Mouse (Mus musculus) ES-E14 (cell line): ENCODE measurements at regions not wholly inside any gene's neighbourhood (a gene's known extent, or its start where the extent isn't known, plus 50 kb on each side); places are given as distances from the start of the nearest gene placed in this dataset.

ENCODE experiments used
- DNase-seq: peaks from one replicate; pipeline ENCODE4 v3.0.0-alpha.2; 2013; ENCODE audit warnings: low read depth, low spot score
- H3K27ac ChIP-seq: 2 replicates; pipeline ENCODE4 v1.5.1; 2012; ENCODE audit warnings: low read depth, mild to moderate bottlenecking, low read length, moderate library complexity, mixed read lengths; ENCODE audit not compliant: poor library complexity, insufficient read depth, severe bottlenecking
- H3K36me3 ChIP-seq: 2 replicates; pipeline ENCODE4 v1.6.1; 2012; ENCODE audit warnings: mild to moderate bottlenecking, low read length, moderate library complexity, mixed read lengths; ENCODE audit not compliant: control insufficient read depth, poor library complexity, insufficient read depth, severe bottlenecking
- H3K4me1 ChIP-seq, 2 experiments: fragments of 150-350 bp in 1 of 2; sonication (generic) in 1 of 2; 2 replicates each; pipeline ENCODE4 v1.6.1; 2012; ENCODE audit warnings: low read length in 2 of 2, mild to moderate bottlenecking in 1 of 2, mixed read lengths in 1 of 2; ENCODE audit not compliant: control insufficient read depth in 2 of 2, insufficient read depth in 2 of 2, poor library complexity in 1 of 2
- H3K4me3 ChIP-seq, 2 experiments: fragments of 150-350 bp in 1 of 2; sonication (generic) in 1 of 2; 2 replicates each; pipeline ENCODE4 v1.5.1; 2012; ENCODE audit warnings: low read length in 2 of 2, low read depth in 1 of 2, mild to moderate bottlenecking in 1 of 2, mixed read lengths in 1 of 2; ENCODE audit not compliant: insufficient read depth in 1 of 2, poor library complexity in 1 of 2, severe bottlenecking in 1 of 2
- H3K9ac ChIP-seq: 2 replicates; pipeline ENCODE4 v1.6.1; 2012; ENCODE audit warnings: low read depth, mild to moderate bottlenecking, low read length, mixed read lengths; ENCODE audit not compliant: poor library complexity, insufficient read depth, severe bottlenecking
- H3K9me3 ChIP-seq: fragments of 150-350 bp; sonication (generic); 2 replicates; pipeline ENCODE4 v1.6.1; 2012; ENCODE audit warnings: low read depth, mild to moderate bottlenecking, low read length; ENCODE audit not compliant: control insufficient read depth, insufficient read depth
- CHD2 ChIP-seq: IDR thresholded peaks from 2 replicates; pipeline ENCODE4 v1.6.1; 2014; ENCODE audit warnings: mild to moderate bottlenecking, low read depth, low read length, inconsistent platforms
- HCFC1 ChIP-seq: IDR thresholded peaks from 2 replicates; pipeline ENCODE4 v1.6.1; 2012; ENCODE audit warnings: low read length, inconsistent platforms, borderline replicate concordance; ENCODE audit not compliant: insufficient read depth
- MAFK ChIP-seq: IDR thresholded peaks from 2 replicates; pipeline ENCODE4 v1.6.1; 2014; ENCODE audit warnings: mild to moderate bottlenecking, low read depth, low read length, inconsistent platforms; ENCODE audit not compliant: insufficient read depth
- ZC3H11A ChIP-seq: IDR thresholded peaks from 2 replicates; pipeline ENCODE4 v1.6.1; 2012; ENCODE audit warnings: low read depth, mild to moderate bottlenecking, inconsistent platforms, low read length, borderline replicate concordance
- ZNF384 ChIP-seq: IDR thresholded peaks from 2 replicates; pipeline ENCODE4 v1.6.1; 2012; ENCODE audit warnings: low read depth, low read length, inconsistent platforms
- in situ Hi-C, 2 experiments: fragments of 600-800 bp; cut with MboI; formaldehyde crosslinking; loops; one replicate each; pipeline ENCODE4 v1.15.1; 2025; ENCODE audit warnings: low sequenced_read_pairs in 2 of 2, inconsistent platforms in 1 of 2; ENCODE audit not compliant: unreplicated experiment in 2 of 2

- H3K4me3 ChIP-seq = no peak overlapping the region
- no peak overlapping the region for H3K27ac ChIP-seq
- no peaks in the 10 kb centered on the region for H3K9me3 ChIP-seq
- TF ChIP-seq CHD2 (no peak), MAFK (no peak), ZNF384 (no peak), ZC3H11A (no peak), HCFC1 (no peak)
- H3K9ac ChIP-seq = no peak overlapping the region
- in situ Hi-C loops = loop anchor here in 1 of 2 experiments (25.0 kb wide), 1 partner anchor 832 kb away; the partner anchor contains the start of gene Ebf3
- H3K4me1 ChIP-seq = no peaks in the 10 kb centered on the region
- H3K36me3 ChIP-seq = no peaks in the 10 kb centered on the region
- DNase-seq = no peak
Observed at GRCm38 (mm10) chr7:136480641-136481202, 413.7 kb upstream of the Mgmt start.

GRCm38 (mm10) chr7:136483237-136483636 is 411.2 kb upstream of the Mgmt start:
- no peak overlapping the region for H3K27ac ChIP-seq
- no peak for DNase-seq
- H3K36me3 ChIP-seq = no peaks in the 10 kb centered on the region
- in situ Hi-C loops = loop anchor here in 1 of 2 experiments (25.0 kb wide), 1 partner anchor 829 kb away; the partner anchor contains the start of gene Ebf3
- no peak for TF ChIP-seq ZC3H11A
- TF ChIP-seq CHD2 = no peak
- no peak for TF ChIP-seq MAFK
- no peak for TF ChIP-seq HCFC1
- TF ChIP-seq ZNF384 = no peak
- no peak overlapping the region for H3K4me3 ChIP-seq
- H3K9ac ChIP-seq = no peak overlapping the region
- no peaks in the 10 kb centered on the region for H3K9me3 ChIP-seq
- H3K4me1 ChIP-seq = no peaks in the 10 kb centered on the region

- H3K9ac ChIP-seq = no peak overlapping the region
- H3K4me3 ChIP-seq = no peak overlapping the region
- in situ Hi-C loops = loop anchor here in 1 of 2 experiments (25.0 kb wide), 1 partner anchor 825 kb away; the partner anchor contains the start of gene Ebf3
- H3K4me1 ChIP-seq = no peaks in the 10 kb centered on the region
- TF ChIP-seq MAFK = no peak
- TF ChIP-seq CHD2 = no peak
- no peak for TF ChIP-seq HCFC1
- no peak for TF ChIP-seq ZNF384
- no peak for TF ChIP-seq ZC3H11A
- no peak for DNase-seq
- H3K9me3 ChIP-seq = no peaks in the 10 kb centered on the region
- no peaks in the 10 kb centered on the region for H3K36me3 ChIP-seq
- H3K27ac ChIP-seq = no peak overlapping the region
Observed at GRCm38 (mm10) chr7:136487556-136487955, 406.9 kb upstream of the Mgmt start.

GRCm38 (mm10) chr7:136494862-136495261 is 399.6 kb upstream of the Mgmt start:
- Histone ChIP-seq H3K4me3 (no peak overlapping the region), H3K27ac (no peak overlapping the region), H3K9ac (no peak overlapping the region), H3K9me3 (no peaks in the 10 kb centered on the region), H3K36me3 (no peaks in the 10 kb centered on the region), H3K4me1 (no peaks in the 10 kb centered on the region)
- DNase-seq = no peak
- TF ChIP-seq ZC3H11A = no peak
- no peak for TF ChIP-seq HCFC1
- TF ChIP-seq MAFK = no peak
- no peak for TF ChIP-seq CHD2
- no peak for TF ChIP-seq ZNF384
- in situ Hi-C loops = loop anchor here in 1 of 2 experiments (25.0 kb wide), 1 partner anchor 817 kb away; the partner anchor contains the start of gene Ebf3
